Mouse (Mus musculus) myocyte (in vitro differentiated cells): Measurements from ENCODE around the gene Dock7.

Experiments used
- CEBPB ChIP-seq: IDR thresholded peaks from 2 replicates; pipeline ENCODE4 v1.6.1; 2011; ENCODE audit warnings: mild to moderate bottlenecking, moderate library complexity; ENCODE audit not compliant: poor library complexity, insufficient read depth, severe bottlenecking
- E2F4 ChIP-seq: IDR thresholded peaks from one replicate; pipeline ENCODE4 v1.6.1; 2011; ENCODE audit warnings: mild to moderate bottlenecking, control low read depth, moderate library complexity; ENCODE audit not compliant: insufficient read depth
- MAX ChIP-seq: IDR thresholded peaks from one replicate; pipeline ENCODE4 v1.6.1; 2011; ENCODE audit warnings: low read depth, mild to moderate bottlenecking, control low read depth
- MYOD1 ChIP-seq, 3 experiments: IDR thresholded peaks; one replicate each; pipeline ENCODE4 v1.6.1; 2011; ENCODE audit warnings: control low read depth in 2 of 3, low read depth in 2 of 3, mild to moderate bottlenecking in 2 of 3, moderate library complexity in 1 of 3; ENCODE audit not compliant: insufficient read length in 2 of 3, control insufficient read depth in 1 of 3
- MYOG ChIP-seq, 3 experiments: IDR thresholded peaks; one replicate each; pipeline ENCODE4 v1.6.1; 2011; ENCODE audit warnings: control low read depth in 2 of 3, low read depth in 2 of 3, mild to moderate bottlenecking in 2 of 3; ENCODE audit not compliant: insufficient read length in 2 of 3, control insufficient read depth in 1 of 3, insufficient read depth in 1 of 3
- POLR2A ChIP-seq: IDR thresholded peaks from one replicate; pipeline ENCODE4 v1.6.1; 2011; ENCODE audit warnings: low read depth, mild to moderate bottlenecking, control low read depth, moderate library complexity; ENCODE audit not compliant: insufficient read length
- POLR2AphosphoS2 ChIP-seq: IDR thresholded peaks from one replicate; pipeline ENCODE4 v1.6.1; 2011; ENCODE audit warnings: low read depth, control low read depth; ENCODE audit not compliant: insufficient read length
- REST ChIP-seq: IDR thresholded peaks from one replicate; pipeline ENCODE4 v1.6.1; 2011; ENCODE audit warnings: mild to moderate bottlenecking, control low read depth, moderate library complexity; ENCODE audit not compliant: insufficient read depth, insufficient read length
- SRF ChIP-seq: IDR thresholded peaks from one replicate; pipeline ENCODE4 v1.6.1; 2011; ENCODE audit warnings: low read depth; ENCODE audit not compliant: control insufficient read depth, insufficient read length
- TCF12 ChIP-seq: IDR thresholded peaks from one replicate; pipeline ENCODE4 v1.6.1; 2011; ENCODE audit warnings: mild to moderate bottlenecking, control low read depth; ENCODE audit not compliant: poor library complexity, insufficient read depth, severe bottlenecking
- TCF3 ChIP-seq: IDR thresholded peaks from one replicate; pipeline ENCODE4 v1.6.1; 2011; ENCODE audit warnings: low read depth, control low read depth; ENCODE audit not compliant: insufficient read length
- USF1 ChIP-seq: IDR thresholded peaks from one replicate; pipeline ENCODE4 v1.6.1; 2011; ENCODE audit warnings: low read depth, mild to moderate bottlenecking, control low read depth, moderate library complexity

DNA sequence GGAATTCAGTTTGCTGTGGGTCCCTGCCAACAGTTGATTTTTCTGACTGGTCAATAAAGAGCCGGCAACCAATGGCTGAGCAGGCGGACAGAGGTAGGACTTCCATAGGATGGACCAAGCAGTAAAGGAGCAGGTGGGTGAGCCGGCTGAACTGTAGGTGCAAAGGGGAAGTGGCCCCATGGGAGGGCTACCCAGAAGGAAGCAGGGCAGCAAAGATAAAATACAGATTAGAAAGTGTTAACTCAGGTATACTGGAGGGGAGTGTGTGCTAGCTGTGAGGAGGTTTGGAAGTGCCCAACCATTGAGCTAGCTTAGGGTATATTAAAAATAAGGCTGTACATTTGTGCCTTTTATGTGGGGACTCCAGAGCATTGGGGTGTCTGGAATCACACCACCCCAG lies 42.7 kb downstream of the Dock7 start:
- no peak for TF ChIP-seq TCF3
- TF ChIP-seq POLR2A = no peak
- TF ChIP-seq CEBPB = no peak
- TF ChIP-seq TCF12 = no peak
- no peak for TF ChIP-seq POLR2AphosphoS2
- TF ChIP-seq USF1 = no peak
- TF ChIP-seq MAX = no peak
- no peak for TF ChIP-seq E2F4
- no peak for TF ChIP-seq SRF
- TF ChIP-seq MYOD1 (IDR thresholded peaks at IDR 0.05; ENCODE audit: control insufficient read depth in 1 of 3, insufficient read length in 2 of 3, low read depth in 2 of 3) = no peak
- no peak for TF ChIP-seq REST
- TF ChIP-seq MYOG (IDR thresholded peaks at IDR 0.05; ENCODE audit: control insufficient read depth in 1 of 3, insufficient read depth in 1 of 3, insufficient read length in 2 of 3, low read depth in 2 of 3) = no peak
